Mouse (Mus musculus): ENCODE results near the gene Celsr1. TPM values are rescaled to one million over a fixed set of nuclear protein-coding genes. Genes with fewer than 3 reads are reported as not detected.

Celsr1 gene
- polyA plus RNA-seq, 1 experiment = 2.2 TPM

- Histone ChIP-seq H3K4me1 (ENCODE audit: control insufficient read depth, insufficient read depth, low read length) (no peaks in the 10 kb centered on the region), H3K27ac (ENCODE audit: insufficient read depth, low read length) (no peak overlapping the region), H3K4me3 (ENCODE audit: insufficient read depth, low read length) (no peak overlapping the region)
- TF ChIP-seq POLR2A (IDR thresholded peaks at IDR 0.05; ENCODE audit: extremely low read depth, insufficient read depth, low read length) = no peak
- TF ChIP-seq CTCF (IDR thresholded peaks at IDR 0.05; ENCODE audit: extremely low read depth, insufficient read depth, low read length) = no peak
Observed at GRCm38 (mm10) chr15:85919191-85919891, 114.2 kb downstream of the Celsr1 start.

- H3K27ac ChIP-seq (ENCODE audit: insufficient read depth, low read length) = no peak overlapping the region
- no peaks in the 10 kb centered on the region for H3K4me1 ChIP-seq (ENCODE audit: control insufficient read depth, insufficient read depth, low read length)
- no peak for TF ChIP-seq POLR2A (IDR thresholded peaks at IDR 0.05; ENCODE audit: extremely low read depth, insufficient read depth, low read length)
- TF ChIP-seq CTCF (IDR thresholded peaks at IDR 0.05; ENCODE audit: extremely low read depth, insufficient read depth, low read length) = peak; percentile 58
- H3K4me3 ChIP-seq (ENCODE audit: insufficient read depth, low read length) = no peak overlapping the region
Observed at GRCm38 (mm10) chr15:85913605-85914004, 120.0 kb downstream of the Celsr1 start.

GRCm38 (mm10) chr15:85909931-85910330 lies 123.6 kb downstream of the Celsr1 start:
- H3K4me1 ChIP-seq (ENCODE audit: control insufficient read depth, insufficient read depth, low read length) = no peaks in the 10 kb centered on the region
- H3K27ac ChIP-seq (ENCODE audit: insufficient read depth, low read length) = no peak overlapping the region
- no peak for TF ChIP-seq CTCF (IDR thresholded peaks at IDR 0.05; ENCODE audit: extremely low read depth, insufficient read depth, low read length)
- TF ChIP-seq POLR2A (IDR thresholded peaks at IDR 0.05; ENCODE audit: extremely low read depth, insufficient read depth, low read length) = no peak
- H3K4me3 ChIP-seq (ENCODE audit: insufficient read depth, low read length) = no peak overlapping the region

- no peak for TF ChIP-seq POLR2A (IDR thresholded peaks at IDR 0.05; ENCODE audit: extremely low read depth, insufficient read depth, low read length)
- TF ChIP-seq CTCF (IDR thresholded peaks at IDR 0.05; ENCODE audit: extremely low read depth, insufficient read depth, low read length) = no peak
- Histone ChIP-seq H3K27ac (ENCODE audit: insufficient read depth, low read length) (no peak overlapping the region), H3K4me3 (ENCODE audit: insufficient read depth, low read length) (no peak overlapping the region), H3K4me1 (ENCODE audit: control insufficient read depth, insufficient read depth, low read length) (no peaks in the 10 kb centered on the region)
Observed at GRCm38 (mm10) chr15:85909492-85909829, 124.1 kb downstream of the Celsr1 start.

GRCm38 (mm10) chr15:85908660-85909491 lies 124.7 kb downstream of the Celsr1 start:
- TF ChIP-seq CTCF (IDR thresholded peaks at IDR 0.05; ENCODE audit: extremely low read depth, insufficient read depth, low read length) = no peak
- no peak for TF ChIP-seq POLR2A (IDR thresholded peaks at IDR 0.05; ENCODE audit: extremely low read depth, insufficient read depth, low read length)
- Histone ChIP-seq H3K4me3 (ENCODE audit: insufficient read depth, low read length) (no peak overlapping the region), H3K4me1 (ENCODE audit: control insufficient read depth, insufficient read depth, low read length) (no peaks in the 10 kb centered on the region), H3K27ac (ENCODE audit: insufficient read depth, low read length) (no peak overlapping the region)

GRCm38 (mm10) chr15:85903826-85904225 lies 129.8 kb downstream of the Celsr1 start:
- TF ChIP-seq POLR2A (IDR thresholded peaks at IDR 0.05; ENCODE audit: extremely low read depth, insufficient read depth, low read length) (no peak), CTCF (IDR thresholded peaks at IDR 0.05; ENCODE audit: extremely low read depth, insufficient read depth, low read length) (peak; percentile 53)
- Histone ChIP-seq H3K27ac (ENCODE audit: insufficient read depth, low read length) (no peak overlapping the region), H3K4me1 (ENCODE audit: control insufficient read depth, insufficient read depth, low read length) (no peaks in the 10 kb centered on the region; the same call in 1 of the 2 replicates), H3K4me3 (ENCODE audit: insufficient read depth, low read length) (no peak overlapping the region)

- TF ChIP-seq POLR2A (IDR thresholded peaks at IDR 0.05; ENCODE audit: extremely low read depth, insufficient read depth, low read length) (no peak), CTCF (IDR thresholded peaks at IDR 0.05; ENCODE audit: extremely low read depth, insufficient read depth, low read length) (no peak)
- no peak overlapping the region for H3K27ac ChIP-seq (ENCODE audit: insufficient read depth, low read length)
- no peak overlapping the region for H3K4me3 ChIP-seq (ENCODE audit: insufficient read depth, low read length)
- no peaks in the 10 kb centered on the region; the same call in 1 of the 2 replicates for H3K4me1 ChIP-seq (ENCODE audit: control insufficient read depth, insufficient read depth, low read length)
Observed at GRCm38 (mm10) chr15:85902505-85902904, 131.1 kb downstream of the Celsr1 start.

GRCm38 (mm10) chr15:85900801-85901200 lies 132.8 kb downstream of the Celsr1 start:
- no peaks in the 10 kb centered on the region; the same call in 1 of the 2 replicates for H3K4me1 ChIP-seq (ENCODE audit: control insufficient read depth, insufficient read depth, low read length)
- no peak overlapping the region for H3K27ac ChIP-seq (ENCODE audit: insufficient read depth, low read length)
- no peak for TF ChIP-seq CTCF (IDR thresholded peaks at IDR 0.05; ENCODE audit: extremely low read depth, insufficient read depth, low read length)
- no peak for TF ChIP-seq POLR2A (IDR thresholded peaks at IDR 0.05; ENCODE audit: extremely low read depth, insufficient read depth, low read length)
- no peak overlapping the region for H3K4me3 ChIP-seq (ENCODE audit: insufficient read depth, low read length)

GRCm38 (mm10) chr15:85900318-85900717 lies 133.3 kb downstream of the Celsr1 start:
- Histone ChIP-seq H3K4me3 (ENCODE audit: insufficient read depth, low read length) (no peak overlapping the region), H3K27ac (ENCODE audit: insufficient read depth, low read length) (no peak overlapping the region), H3K4me1 (ENCODE audit: control insufficient read depth, insufficient read depth, low read length) (no peaks in the 10 kb centered on the region; the same call in 1 of the 2 replicates)
- TF ChIP-seq CTCF (IDR thresholded peaks at IDR 0.05; ENCODE audit: extremely low read depth, insufficient read depth, low read length) = no peak
- no peak for TF ChIP-seq POLR2A (IDR thresholded peaks at IDR 0.05; ENCODE audit: extremely low read depth, insufficient read depth, low read length)

All from cortical plate, adult 2 months (tissue).